Mouse (Mus musculus): Measurements from ENCODE around the gene Rnf38.

Gene Rnf38

DNA sequence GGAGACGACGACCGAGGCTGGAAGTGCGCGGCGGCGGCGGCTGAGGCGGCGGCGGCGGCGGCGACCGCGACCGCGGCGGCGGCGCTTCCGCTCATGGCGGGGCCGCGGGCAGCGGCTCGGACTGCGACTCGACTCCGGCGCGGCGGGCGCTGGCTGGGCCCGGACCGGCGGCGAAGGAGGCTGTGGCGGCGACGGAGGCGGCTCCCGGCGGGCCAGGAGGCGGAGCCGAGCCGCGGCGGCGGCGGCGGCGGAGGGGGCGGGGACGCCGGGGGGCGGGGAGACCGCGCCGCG lies at the start of gene Rnf38:
Gene Rnf38 (minus strand): TSS at position 77 of the 291 bp plus-strand sequence.
- DNase-seq (ENCODE audit: low spot score in 2 of 2): no peak

DNA sequence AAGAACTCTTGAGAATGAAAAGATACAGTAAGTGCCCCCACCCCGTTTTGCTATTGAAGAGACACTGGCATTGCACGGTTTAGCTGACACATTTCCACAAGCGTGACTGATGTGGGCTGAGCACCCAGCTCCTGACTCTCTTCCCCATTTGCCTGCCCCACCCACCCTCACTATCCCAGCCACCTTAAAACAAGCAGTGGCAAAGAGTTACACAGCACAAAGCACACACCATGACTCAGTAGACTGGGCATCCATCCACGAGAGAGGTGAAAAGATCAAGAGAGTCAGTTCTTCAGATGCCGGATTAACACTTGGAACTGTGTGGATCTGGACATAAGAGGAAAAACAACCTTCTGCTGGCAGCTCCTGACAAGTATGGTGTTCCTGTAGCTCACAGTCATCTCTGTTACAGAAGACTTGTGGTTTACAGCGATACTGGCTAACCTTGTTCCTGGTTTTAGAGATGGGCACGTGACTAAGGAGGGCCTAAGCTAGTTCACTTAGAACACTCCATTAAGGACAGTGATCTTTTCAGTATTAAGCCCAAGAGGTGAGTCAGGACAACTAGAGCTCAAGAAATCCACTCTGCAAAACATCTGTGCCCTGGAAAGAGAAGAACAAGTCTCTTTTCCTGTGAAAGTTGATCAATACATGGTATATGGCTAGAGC lies 48.1 kb upstream of the Rnf38 start:
- no peak for DNase-seq (ENCODE audit: low spot score in 2 of 2)

DNA sequence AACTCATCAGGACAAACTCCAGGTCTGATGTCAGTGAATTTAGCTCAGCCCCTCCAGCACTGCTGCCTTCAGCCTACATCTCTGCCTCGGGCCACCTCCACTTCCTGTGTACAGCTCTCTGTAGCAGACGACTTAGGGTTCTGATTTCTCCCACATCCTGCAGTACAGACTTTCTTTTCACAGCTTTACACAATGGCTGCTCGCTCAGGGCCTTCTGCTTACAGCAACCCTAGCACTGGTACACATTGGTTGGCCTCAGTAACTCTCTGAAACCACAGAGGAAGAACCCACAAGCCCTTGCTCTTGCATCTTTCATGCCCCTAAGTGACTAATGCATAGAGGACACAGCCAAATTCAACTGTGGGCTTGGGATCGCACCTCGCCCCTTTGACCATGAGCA lies 37.5 kb upstream of the Rnf38 start:
- DNase-seq (ENCODE audit: low spot score in 2 of 2): no peak

DNA sequence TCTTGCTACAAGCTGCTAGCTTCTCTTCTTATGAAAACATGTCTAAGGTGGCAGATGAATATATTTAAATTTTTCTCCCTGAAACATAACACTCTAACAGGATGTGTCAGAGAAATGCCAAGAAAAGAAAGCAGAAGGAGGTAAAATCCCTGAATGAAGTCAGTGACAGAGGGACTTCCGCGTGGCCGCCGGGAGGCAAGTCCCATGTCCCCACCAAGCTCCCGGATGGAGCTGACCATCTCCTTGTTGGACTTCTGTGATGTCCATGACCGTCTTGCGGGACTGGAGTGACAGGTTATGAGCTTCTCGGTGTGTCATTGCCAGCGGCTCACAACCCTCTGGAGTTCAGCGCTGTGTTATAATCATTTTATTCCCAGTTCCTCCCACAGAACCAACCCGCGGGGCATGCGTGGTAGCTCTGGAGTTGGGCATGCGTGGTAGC lies 35.8 kb upstream of the Rnf38 start:
- DNase-seq (ENCODE audit: low spot score in 2 of 2): no peak

DNA sequence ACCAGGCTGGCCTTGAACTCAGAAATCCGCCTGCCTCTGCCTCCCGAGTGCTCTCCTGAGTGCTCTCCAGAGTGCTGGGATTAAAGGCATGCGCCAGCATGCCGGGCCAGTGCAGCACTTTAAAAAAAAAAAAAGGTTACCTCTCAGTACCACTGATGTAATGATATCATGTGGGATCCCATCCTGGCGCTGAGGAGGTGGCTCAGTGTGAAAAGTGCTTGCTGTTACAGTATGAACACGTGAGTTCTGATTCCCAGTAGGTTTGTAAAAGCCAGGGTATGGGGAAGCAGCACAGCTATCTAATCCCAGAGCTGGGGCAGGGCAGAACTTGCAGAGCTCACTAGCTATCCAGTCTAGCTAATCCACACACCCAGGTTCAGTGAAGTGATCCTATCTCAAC lies 33.8 kb upstream of the Rnf38 start:
- no peak for DNase-seq (ENCODE audit: low spot score in 2 of 2)

DNA sequence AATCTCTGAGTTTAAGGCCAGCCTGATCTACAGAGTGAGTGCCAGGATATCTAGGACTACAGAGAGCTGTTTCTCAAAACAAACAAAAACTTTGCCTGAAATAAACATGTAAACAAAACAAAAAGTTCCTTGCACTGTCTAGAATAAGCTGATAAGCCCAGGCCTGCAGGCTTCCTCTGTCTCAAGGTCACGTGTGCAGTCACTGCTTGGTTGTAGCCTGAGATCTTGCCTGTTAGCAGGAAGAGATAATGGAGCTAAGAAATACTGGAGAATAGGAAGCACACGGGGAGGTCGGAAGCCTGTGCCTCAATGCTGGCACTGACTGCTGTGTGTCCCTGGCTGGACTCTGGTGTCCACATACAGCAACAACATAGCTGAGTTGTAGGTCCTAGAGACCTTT lies 31.9 kb upstream of the Rnf38 start:
- DNase-seq (ENCODE audit: low spot score in 2 of 2): no peak

DNA sequence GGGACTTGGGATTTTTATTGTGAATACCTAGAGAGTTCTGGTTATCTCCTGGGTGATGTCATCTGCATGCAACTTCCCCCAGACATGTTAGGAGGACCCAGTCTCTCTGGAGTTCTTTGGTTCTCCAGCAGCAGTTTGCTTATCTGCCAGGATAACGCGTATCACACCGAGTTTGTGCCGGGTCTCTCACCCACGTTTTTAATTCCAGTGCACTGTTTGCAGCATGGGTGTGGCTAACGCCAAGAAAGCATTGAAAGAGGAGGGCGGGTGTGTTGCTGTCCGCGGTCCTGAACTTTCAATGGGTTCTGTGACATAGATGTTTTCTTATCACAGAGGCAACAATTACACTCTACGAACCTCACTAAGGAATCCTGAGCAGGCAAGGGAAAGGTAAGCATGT lies 26.7 kb upstream of the Rnf38 start:
- no peak for DNase-seq (ENCODE audit: low spot score in 2 of 2)

DNA sequence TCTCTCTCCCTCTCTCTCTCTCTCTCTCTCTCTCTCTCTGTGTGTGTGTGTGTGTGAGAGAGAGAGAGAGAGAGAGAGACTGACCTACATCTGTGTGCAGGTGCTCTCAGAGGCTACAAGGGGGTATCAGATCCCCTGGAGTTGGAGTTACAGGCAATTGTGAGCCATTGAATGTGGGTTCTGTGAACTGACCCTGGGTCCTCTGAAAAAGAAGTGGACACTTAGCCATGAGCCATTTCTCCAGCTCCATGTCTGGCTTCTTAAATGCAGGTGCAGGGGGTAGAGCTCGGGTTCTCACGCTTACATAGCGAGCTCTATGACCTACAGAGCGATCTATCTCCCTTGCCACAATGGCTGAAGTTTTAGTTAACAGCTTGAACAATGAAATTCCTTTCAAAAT lies 25.5 kb upstream of the Rnf38 start:
- DNase-seq (ENCODE audit: low spot score in 2 of 2): no peak

DNA sequence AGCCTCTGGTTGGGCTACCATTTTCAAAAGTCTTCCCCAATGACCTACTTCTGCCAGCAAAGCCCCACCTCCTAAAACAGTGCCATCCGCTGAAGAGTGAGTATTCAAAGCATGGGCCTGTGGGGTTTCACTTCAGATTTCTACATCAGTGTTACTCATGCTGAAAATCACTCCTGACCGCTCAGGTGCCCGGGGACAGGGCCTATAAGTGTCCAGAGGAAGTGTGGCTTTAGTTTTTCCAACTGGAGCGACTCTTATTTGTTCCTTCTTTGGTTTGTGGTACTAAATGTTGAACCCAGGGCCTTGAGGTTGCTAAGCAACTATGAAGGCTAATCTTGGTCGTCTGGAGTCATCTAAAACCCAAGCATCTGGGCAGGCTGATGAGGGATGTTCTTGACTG lies 21.0 kb upstream of the Rnf38 start:
- no peak for DNase-seq (ENCODE audit: low spot score in 2 of 2)

DNA sequence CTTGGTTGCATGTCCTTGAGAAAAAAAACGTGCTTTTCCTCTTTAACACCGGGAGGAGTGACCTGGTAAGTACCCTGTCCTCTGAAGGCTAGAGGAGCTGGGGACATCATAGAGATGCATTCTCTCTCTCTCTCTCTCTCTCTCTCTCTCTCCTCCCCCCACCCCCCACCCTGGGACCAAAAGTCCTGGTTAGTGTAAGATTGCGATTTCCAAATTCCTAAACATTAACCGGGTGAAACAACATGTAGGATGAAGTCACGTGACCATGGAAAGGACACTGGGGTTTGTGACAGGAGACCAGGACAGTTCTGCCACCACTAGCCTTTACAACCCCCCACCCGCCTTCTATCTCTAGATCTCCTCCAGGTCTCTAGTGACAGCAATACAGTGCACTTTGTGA lies 19.6 kb upstream of the Rnf38 start:
- no peak for DNase-seq (ENCODE audit: low spot score in 2 of 2)

DNA sequence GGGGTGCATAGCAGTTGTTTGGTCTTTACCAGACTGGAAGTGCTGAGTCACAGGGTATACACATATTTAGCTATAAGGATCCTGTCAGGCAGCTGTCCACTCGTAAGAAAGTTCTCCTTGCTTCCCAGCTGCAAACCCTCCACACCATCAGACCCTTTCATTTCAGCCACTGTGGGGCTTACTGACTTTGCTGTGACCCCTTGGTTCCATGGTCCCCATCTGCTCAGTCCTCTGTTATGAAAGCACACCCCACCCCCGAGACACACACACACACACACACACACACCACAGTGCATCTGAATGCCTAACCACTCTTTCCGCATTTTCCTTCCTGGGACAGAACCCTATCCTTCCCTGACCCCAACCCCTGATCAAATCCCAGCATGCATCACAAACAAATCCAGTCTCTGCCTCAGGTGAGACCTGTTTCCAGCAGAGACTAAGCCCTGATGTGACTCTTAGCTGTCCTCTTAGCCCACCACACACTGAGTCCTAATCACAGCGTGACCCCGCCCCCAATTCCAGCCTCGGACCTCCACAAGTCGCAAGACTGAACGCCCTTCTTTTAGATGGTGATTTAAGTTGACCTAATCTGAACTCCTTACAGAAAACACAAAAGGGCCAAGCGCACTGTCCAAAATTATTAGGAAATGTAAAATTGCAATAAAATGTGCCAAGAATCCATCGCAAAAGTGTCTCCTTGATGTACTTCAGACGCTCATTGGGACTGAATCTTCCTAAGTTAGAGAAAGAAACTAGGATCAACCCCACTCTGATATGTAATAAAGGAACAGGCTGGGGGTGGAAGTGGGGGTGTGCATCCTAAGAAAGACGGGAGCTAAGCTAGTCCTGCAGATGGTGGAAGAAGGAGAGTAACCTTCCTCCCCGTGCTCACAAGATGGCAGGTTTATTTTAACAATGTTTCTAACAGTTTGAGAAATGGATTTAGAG lies 18.7 kb upstream of the Rnf38 start:
- DNase-seq (ENCODE audit: low spot score in 2 of 2): no peak

DNA sequence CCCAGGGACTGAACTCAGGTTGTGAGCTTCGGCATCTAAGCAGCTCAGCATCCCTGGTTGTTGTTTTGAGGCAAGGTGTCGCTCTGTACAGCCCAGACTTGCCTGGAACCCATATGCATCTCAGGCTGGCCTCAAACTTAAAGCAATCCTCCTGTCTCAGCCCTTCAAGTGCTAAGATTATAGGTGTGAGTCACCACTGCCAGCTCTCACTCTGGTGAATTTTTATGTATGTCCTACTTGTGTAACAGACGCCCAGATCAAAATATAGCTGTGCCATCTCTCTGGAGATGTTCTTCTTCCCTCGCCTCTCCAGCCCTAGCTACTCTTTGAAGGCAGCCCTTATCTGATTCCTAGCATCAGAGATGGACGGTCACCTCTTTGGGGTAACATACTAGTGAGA lies 17.9 kb upstream of the Rnf38 start:
- no peak for DNase-seq (ENCODE audit: low spot score in 2 of 2)

DNA sequence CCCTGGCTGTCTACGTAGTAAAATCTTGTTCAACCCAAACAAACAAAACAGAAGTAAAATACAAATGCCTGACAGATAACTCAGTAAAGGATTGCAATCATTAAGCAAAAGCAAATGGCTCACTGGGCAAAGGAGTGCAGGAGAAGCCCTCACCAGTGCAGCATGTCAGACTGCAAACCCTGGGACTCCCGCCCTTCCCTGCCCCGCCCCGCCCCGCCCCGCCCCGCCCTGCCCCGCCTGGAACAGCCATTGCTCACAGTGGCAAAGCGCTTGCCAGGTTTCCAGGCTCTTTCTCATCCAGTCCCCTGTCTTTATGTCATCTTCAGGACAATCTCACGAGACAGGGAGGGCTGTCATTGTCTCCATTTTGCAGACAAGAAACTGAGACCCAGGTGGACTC lies 16.1 kb upstream of the Rnf38 start:
- DNase-seq (ENCODE audit: low spot score in 2 of 2): no peak

DNA sequence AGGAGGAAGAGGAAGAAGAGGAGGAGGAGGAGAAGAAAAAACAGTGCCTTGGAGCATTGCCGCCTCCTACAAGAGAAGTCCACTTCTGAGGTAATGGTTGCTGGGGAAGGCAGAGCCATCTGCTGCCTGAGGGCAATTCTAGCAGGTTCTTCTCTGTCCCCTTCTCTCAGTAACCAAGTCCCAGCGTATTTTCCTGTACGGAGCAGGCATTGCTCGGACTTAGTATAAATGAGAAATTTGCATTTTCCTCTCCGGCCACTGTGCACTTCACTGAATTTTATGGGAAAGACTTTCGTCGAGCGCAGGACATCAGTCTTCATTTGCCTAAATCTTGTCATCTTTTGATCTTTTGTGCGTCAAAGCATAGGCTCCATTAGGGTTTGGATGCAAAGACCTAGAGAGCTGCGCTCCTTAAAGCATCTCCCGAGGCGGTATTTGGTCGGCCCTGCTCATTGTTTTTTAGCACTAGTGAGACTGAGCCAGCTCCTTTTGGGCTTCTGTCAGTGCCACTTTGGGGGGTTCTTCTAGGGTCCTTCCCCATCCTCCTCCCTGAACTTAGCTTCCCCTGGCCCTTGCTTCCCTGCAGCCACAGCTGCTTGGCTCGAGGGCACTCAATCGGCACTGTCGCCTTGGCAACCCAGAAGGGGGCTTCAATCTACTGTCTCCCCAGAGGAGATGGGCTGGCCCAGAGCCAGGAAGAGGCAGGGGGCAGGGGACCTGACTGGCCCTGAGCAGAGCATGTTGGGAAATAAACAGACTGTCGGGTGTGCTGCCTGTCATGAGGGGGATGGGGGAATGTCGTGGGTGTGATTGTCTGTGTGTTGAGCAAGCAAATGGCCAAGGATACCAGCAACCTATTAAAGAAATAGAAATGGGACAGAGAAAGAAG lies 13.7 kb upstream of the Rnf38 start:
- DNase-seq (ENCODE audit: low spot score in 2 of 2): no peak

DNA sequence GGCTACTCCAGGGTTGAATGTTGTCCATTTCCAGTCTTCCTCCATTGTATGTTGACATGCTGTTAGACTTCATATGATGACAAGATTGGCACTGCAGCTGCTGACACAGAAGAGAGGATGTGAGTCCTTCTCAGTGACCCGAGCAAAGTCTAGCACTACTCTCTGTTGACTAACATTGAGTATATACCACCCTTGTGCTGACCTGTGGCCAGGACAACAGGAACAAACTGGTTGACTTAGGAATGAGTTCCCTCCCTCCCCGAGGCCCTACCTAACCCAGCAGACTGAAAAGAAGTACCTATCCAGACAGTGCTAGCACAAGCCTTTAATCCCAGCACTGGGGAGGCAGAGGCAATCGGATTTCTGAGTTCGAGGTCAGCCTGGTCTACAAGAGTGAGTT lies 12.7 kb upstream of the Rnf38 start:
- no peak for DNase-seq (ENCODE audit: low spot score in 2 of 2)

DNA sequence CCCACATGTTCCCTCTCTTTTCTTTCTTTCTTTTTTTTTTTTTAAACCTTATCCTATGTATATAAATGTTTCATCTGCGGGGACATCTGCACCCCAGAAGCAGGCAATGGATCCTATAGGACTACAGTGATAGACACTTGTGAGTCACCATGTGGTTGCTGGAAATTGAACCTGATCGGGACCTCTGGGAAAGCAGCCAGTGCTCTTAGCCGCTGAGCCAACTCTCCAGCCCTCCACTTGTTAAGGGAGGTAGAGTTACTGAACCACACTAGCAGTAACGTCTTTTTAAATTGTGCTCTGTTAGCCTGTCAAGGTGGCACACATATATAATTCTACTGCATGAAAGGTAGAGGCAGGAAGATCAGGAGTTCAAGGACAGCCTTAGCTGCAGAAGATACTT lies 8.0 kb upstream of the Rnf38 start:
- peak in 1 of 2 experiments; percentile 7 for DNase-seq (ENCODE audit: low spot score in 2 of 2)

DNA sequence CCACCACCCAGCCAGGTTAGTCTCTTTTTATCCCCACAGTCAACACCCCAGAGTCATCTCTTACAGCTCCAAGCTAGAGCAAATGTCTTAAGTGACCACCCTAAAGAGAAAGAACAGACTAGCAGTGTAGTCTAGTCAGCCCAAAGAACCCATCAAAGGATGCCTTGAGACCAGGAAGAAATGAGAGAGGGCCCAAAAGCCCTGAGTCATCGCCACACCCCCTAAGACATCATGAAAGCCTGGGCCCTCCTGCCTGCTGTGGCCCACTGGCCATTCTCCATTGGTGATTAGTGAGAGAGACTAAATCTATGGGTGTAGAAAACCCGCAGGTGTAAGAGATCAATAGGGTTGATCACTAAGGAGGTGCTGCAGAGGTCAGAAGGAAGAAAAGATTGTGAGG lies 2.4 kb upstream of the Rnf38 start:
- no peak for DNase-seq (ENCODE audit: low spot score in 2 of 2)

DNA sequence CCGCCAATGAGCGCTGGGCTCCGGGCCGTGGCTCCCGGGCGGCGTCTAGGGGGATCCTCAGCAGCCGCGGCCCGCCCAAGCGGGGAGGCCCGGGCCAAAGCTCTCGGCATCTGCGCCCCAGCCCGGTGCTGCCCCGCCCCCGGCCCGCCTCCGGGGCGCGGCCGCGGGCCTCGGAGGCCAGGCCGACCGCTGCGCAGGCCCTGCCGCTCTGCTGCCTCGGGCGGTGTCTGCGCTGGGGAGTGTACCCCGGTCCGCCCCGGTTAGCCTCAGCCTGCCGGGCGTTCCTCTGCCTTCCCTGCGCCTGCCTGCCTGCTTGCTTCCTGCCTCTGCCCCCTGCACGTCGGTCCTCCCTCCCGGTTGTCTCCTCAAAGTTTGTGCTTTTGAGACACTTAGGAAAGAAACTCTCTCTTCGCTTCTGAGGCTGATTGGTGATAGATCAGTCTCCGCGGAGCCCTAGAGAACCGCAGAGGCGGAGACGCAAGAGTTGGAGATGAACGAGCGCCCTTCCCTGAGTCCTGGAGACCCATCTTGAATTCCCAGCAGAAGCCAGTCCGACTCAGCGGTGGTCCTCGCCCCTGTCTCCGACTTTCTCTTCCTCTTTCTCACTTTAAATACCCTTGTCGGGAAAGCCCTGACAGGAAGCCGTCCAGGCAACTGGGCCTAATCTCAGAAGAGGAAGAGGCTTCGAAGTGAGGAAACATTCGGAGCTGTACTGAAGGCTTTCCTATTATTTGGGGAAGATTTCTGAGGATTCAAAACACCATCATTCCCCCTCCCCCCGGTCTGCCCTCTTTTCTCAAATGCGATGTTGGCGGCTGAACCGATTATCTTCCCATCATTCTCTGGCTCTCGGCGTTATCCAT lies 646 bp upstream of the Rnf38 start:
- peak; percentile 92 to 95 for DNase-seq (ENCODE audit: low spot score in 2 of 2)

DNA sequence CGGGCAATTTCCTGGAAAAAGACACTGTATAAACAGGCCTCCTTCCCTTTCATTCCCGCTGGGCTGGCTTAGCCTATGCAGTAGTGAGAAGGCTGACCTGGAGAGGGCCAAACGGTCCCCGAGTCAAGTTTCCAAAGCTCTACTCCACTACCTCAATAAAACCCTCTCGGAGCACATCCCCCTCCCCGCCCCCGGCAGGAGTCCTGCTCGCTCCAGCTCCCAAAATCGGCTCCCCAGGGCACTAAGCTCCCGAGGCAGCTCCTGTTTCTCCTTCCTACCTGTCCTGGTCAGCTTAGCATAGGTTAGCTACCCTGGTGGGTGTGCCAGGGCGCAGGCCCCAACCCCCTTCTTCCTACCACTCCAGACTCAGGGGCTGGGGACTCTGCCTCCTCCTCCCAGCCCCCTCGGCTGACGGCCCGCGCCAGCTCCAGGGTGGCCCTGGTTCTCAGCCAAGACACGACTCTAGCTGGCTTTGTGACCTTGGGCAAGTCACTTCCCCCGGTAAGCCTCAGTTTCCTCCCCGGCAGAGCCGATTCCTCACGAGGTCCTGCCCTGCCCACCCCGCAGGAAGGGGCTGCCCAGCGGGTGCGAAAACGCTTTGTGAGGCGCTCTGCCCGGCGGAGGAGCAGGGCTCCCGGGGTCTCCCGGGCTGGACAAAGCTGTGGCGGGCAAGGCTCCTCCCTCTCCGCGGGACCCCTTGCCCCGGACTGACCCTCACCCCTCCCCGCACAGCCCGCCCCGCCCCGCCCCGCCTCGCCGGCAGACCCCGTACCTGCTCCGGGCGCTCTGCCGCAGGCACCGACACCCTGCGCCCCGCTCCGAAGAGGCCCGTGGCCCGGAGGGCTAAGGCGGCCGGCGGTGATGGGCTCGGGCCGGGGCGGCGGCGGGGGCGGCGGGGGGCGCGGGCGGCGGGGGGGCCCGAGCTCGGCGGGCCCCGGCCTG lies 547 bp downstream of the Rnf38 start:
- peak; percentile 38 to 47 for DNase-seq (ENCODE audit: low spot score in 2 of 2)

DNA sequence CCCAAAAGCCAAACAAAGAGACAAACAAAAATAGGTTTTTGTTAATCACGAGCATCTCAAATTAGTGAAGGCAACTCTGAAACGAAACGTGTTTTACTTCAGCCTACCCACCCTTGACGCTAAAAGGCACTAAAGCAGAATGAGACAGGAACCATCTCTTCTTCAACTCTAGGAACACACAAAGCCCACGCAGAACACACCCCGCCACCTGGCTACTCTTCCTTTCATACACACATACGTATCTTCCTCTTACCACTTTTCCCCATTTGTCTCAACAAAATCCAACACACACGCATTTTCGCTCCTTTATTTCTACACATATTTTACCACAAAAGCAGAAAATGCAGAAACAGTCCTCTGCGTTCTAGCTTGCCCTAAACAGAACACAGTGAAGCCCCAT lies 8.5 kb downstream of the Rnf38 start:
- no peak for DNase-seq (ENCODE audit: low spot score in 2 of 2)
